Mouse (Mus musculus) lung, postnatal 10 days (tissue): ENCODE results near the gene Gpr180.
"Not testable (repeated sequence)": the region's sequence is repeated elsewhere in the genome, so short reads cannot be mapped to it uniquely, and the experiment has no call there.

Experiments
- DNase-seq: peaks from one replicate; pipeline ENCODE4 v3.0.0; 2021

Gene Gpr180

DNA sequence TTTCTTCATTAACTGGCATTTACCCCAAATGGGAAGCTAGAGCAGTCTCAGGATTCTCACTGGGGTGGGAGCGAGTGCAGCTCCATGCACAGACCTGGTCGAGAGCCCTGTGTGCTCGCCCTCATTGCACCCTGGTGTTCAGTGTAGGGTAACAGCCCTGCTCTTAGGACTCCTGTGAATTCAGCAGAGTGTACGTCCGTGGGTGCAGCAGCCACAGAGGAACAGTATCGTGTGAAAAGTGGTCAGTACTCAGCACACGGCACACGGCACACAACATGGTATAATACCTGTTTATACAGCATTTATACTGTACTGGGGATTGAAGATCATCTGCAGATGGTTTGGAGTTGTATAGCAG, 15.3 kb downstream of the Gpr180 start:
- no peak for DNase-seq

DNA sequence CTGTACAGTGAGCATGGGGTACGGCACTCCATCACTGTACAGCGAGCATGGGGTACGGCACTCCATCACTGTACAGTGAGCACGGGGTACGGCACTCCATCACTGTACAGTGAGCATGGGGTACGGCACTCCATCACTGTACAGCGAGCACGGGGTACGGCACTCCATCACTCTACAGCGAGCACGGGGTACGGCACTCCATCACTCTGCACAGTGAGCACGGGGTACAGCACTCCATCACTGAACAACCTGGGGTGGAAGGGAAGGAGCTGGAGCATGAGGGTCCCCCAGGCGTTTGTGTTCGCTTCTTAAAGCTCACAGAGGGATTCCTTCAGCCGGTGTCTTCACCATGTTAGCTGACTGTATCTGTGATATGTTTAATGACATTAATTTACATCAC, 19.1 kb downstream of the Gpr180 start:
- not testable (repeated sequence) for DNase-seq

DNA sequence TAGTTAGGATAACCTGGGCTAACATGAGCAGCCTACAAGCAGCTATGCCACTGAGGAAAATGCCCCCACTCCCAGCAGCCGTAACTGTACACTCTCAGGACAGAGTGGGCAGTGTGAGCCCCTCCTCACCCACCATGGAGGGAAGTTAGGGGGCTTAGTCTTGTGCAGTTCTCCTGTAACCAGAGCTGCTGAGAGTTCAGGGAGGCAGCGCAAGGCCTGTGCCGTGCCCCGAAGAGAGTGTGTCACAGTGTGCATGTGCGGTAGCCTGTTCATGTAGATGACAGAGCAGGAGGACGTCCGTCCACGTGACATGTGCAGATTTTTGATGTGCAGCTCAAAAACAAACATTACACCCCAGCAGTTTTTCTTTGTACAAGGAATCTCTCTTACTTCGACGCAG, 19.8 kb downstream of the Gpr180 start:
- DNase-seq = no peak

DNA sequence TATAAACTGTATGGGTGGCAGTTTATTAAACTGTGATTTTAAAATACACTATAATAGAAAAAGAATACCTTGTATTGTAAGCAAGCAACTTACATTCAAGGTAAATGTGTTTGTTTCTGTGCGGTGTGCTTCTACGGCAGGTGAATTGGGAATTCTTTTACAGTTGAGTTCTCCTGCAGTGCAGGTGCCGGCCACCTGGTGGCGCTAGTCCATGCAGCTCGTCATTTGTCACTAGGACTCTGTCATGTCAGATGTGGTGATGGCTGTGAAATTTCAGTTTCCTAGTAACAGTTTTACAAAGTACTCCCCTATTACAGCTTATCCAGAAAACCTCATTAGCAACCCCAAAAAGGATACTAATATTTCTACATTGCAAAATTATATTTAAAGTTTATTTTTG, 20.2 kb downstream of the Gpr180 start:
- peak; percentile 62 for DNase-seq

DNA sequence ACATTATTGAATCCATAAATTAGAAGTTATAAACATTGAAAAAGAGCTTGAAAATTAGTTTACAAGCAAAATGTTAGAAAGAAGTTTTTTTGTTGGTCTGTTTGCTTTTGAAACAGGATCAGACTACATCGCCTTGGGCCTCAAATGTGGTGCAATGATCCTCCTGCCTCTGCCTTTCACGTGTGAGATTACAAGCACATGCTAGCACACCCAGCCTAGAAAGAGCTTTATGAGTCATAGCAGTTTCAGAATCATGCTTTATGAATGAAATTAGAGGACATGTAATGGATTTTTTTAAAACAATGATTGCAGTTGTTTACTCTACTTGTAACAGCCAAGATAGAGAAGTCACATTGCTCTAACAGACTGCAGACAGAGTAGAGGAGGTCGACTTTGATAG, 24.8 kb downstream of the Gpr180 start:
- DNase-seq = no peak

DNA sequence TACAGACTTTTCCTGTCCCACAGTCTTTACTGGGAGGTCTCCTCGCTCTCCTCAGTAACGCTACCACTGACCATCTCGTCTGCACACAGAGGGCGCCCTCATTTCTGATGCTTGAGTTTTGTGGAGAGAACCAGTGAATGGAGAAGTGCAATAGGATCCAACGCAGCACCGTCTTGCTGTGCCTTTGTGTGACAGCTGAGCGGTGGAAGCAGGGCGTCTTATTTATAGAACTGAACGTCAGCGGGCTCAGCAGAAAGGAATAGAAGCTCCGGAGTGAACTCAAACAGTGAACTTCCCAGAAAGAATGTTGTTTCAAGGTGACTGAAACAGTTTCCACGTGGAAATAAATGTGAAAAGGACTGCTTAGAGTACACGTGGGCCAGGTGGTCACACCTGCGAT, 25.7 kb downstream of the Gpr180 start:
- no peak for DNase-seq

DNA sequence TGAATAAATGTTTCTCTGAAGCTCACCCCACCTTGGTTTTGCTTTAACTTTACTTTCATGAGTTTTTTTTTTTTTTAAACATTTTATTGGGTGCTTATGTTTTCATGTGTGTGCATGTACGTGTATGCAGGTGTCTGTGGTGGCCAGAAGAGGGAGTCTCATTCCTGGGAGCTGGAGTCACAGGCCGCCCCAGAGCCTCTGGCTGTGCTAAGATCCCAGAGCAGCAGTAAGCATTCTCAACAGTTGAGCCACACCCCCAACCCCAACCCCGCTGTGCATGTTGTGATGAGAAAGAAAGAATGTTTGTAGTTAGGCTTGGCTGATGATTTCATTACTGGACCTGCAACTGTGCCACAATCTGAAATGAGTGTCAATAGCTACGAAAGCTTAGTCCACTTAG, 31.8 kb downstream of the Gpr180 start:
- no peak for DNase-seq

DNA sequence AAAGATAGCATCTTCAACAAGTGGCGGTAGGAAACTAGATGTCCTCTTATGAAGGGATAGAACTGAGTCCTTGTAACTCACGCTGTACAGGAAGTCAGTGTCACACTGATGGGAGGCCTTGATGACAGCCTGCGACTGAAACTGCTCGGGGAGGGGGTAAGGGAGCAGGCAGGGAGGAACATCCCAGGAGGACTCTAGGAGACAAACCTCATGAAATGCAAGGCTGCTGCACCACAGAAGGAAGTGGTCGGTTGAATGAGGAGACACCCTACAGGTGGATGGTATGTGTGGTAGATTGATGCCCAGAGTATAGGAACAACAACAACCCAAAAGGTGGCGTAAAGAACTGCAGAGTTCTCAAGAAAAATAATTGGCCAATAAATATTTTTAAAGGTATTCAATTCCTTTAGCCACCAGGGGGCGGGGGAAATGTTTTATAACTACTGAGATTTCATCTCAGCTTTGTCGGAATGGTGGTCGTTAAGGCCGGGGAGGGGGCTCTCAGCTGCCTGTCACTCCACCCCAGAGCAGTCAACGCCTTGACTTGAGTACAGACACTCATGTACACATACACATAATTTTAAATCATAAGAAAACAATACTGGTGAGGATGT, 36.7 kb downstream of the Gpr180 start:
- no peak for DNase-seq

DNA sequence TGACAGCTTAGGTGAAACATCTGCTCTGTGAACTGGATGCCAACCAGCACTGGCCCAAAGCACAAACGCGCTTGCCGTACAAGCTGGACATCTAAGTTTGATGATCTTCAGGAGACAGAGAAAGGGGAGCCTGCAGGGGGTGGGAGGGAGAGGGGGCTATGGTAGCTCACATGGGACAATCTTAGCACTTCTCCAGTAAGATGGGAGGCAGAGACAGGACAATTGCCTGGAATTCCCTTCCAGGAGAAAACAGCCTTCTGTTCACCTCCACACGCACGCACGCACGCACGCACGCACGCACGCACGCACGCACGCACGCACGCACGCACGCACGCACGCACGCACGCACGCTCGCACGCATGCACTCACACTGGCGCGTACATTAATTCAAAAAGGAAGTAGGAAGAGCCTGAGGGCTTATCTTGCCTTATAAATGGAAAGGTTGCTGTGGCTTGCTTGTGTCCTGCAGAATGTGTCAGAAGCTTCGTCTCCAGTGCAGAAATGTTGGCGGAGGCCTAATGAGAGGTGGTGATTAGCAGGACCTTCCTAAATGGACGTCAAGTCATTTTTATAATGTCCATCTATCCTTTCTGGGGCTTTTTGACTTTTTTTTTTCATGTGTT, 38.2 kb downstream of the Gpr180 start:
- DNase-seq = no peak

DNA sequence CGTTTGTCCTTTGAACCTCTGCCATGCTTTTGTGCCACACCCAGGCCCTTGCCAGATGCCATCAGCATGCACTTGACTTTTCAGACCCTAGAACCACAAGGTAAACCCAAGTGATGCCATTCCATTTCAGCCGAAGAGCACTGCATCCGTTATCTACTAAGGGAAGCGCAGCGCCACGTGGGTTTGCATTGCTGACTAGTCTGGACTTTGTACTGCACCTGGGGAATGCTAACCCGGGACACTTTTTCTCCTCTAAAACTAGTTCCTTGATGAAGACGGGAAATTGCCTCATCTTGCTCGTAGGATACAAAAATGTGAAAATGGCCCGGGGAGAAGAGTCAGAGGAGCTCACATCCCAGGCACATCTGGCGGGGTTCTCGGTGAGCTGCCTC, 38.7 kb downstream of the Gpr180 start:
- no peak for DNase-seq

DNA sequence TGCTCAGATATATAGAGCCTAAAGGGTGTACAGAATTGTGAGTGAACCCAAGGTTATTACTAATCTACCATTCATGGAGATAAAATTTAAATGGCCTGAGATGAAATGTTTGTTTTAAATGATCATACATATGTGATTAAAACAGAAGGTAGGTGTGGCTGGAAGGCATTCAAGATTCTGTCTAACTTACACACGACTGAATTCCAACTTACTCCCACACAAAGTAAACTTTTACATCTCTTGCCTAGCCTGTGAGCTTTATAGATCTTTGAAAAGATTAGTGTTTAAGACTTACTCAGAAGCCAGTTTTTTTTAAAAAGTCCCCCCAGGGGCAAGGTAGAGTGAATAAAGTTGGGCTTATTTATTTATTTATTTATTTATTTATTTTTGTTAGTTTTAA, 42.3 kb downstream of the Gpr180 start:
- DNase-seq = no peak

DNA sequence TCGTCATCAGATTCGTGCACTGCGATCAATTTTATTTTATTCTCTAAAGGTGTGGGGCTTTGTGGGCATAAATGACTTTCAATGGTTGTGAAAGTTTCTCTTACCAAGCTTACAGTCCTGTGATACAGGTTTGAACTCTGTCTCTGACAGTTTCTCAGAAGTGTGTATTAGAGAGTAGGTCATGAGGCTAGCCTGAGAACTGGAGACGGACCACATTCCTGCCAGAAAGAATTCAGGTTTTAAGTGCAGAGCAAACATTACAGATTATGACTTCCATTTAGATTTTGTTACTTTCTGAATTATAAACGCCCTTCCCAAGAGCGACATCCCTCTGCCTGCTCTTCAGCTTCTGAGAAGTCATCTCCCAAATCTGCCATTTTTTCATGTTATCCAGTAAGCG, 42.7 kb downstream of the Gpr180 start:
- no peak for DNase-seq

DNA sequence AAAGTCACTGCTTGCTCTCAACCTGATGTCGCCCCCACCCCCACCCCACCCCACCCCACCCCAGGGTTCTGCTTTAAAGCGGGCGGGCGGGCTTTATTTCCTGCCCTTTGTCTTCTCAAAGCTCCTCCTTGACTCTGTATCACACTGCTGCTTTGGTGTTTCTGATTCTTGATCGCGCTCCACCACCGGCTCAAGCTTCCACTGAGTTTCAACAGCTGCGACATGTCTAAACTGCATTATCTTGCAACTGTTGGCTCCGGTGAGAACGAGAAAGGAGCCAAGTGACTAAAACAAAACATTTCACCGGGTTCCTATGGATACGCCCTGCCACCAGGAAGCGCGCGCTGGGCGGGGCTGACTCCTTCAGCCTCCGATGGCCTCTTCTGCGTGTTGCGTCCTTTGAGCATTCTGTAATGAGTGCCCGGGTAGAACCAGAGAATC, 43.2 kb downstream of the Gpr180 start:
- DNase-seq = peak; percentile 74

DNA sequence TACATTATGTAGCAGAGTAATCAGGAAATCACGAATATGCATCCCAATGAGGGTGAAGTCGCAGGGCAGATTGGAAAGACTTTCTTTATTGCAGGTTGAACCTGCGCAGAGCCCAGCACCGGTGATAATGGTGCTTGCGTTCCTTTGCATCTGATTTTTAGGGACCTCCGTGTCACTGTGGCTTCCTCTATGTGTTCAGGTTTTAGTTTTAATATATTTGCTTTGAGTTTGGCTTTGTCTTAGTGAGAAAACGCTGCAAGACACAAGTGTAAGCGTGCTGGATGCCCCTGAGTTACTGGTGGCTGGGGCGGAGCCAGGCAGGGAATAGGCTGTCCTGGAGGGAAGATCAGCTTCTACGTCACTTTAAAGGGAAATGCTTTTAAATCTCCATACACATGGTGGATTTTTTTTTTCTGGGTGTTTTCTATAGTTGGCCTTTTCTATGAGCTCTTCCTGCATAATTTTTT, 43.8 kb downstream of the Gpr180 start:
- peak; percentile 52 for DNase-seq

DNA sequence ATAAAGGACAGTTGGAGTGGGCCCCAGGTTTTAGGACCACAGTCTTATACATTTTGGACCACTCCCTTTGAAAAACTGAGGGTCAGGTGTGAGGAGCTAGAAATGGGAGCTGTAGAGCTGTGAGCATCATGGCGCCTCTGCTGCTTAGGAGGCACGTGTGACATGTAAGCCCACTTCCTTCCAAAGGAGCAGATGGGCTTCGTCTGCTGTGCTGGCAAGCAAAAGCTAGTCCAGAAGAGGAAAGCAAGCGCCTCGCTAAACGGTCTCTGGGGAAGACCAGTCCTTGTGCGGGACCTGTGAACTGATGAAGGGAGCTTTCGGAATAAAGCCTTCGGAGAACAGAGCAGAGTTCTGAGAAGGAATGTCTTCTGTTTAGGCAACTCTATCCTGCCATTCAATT, 54.5 kb downstream of the Gpr180 start:
- DNase-seq = peak; percentile 12

DNA sequence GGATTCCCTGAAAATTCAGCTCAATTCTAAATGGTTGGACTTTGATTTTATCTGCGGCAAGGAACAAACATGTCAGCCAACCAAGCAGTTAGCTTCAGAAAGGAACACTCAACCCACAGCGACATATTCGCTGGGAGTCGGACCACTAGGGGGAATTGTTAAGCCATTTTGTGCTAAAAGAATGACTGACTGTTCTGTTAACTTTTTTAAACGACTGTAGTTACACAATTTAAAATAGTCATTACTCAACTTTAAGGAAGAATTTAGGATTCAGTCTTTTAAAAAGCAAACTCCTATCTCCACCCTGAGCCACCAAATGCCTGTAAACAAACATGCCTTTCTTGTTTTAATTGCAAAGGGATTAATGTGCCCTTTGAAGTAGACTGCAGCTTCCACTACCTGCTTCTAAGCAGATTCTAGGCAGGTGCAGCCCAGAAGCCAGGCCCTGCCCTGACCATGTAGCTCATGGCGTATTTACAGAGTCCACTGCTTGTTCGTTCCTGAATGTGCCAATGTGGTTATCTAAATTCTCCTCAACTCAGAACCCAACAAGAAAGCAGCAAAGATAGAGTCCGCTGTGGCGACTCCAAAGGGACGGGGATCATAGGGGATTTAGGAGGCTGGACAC, 56.2 kb downstream of the Gpr180 start:
- DNase-seq = no peak

DNA sequence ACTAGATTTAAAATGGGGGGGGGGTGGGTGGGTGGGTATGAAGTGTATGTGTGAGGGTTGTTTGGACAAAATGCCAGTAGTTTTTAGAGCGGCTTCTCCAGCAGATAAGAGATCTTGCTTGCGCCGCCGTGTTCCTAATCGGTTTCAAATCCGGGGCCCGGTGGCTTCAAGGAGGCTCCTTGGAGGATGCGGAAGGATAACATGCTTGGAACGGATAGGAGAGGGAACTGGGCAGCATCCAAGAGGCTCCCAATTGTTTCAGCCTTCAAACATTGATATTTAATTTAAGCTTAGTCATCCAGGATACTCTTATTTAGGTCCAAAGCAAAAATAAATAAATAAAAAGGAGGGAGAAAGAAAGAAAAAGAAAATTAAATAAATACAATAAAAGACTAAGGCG, 56.7 kb downstream of the Gpr180 start:
- no peak for DNase-seq

DNA sequence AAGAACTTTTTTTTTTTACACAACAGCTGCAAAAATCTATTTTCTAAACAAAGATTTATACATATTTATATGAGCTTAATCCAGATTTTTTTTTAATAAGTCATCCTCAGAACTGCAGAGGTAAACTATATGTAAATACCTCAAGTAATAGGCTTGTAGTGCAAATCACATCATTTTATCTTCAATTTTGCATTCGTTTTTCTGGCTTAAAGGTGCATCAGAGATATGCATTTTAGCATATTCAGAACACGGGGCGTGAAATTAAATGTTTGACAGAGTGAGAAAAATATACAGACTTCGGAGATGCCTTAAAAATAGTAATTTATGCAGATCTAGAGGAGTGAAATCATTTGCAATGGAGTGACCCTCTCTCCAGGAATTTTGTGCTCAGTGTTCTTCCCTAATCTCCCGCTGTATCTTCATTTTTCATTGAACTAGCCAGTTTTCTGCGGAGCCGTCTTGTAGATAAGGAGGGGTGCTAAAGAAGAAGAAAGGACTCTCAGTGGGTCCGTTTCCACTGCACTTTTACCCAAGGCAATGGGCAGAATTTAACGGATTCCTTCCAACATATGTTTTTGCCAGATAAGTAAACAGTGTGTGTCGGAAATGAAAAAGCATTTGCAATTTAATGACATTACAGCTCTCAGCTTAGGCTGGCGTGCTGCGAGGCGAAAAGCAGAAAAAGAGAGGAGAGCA, 57.4 kb downstream of the Gpr180 start:
- DNase-seq = no peak

DNA sequence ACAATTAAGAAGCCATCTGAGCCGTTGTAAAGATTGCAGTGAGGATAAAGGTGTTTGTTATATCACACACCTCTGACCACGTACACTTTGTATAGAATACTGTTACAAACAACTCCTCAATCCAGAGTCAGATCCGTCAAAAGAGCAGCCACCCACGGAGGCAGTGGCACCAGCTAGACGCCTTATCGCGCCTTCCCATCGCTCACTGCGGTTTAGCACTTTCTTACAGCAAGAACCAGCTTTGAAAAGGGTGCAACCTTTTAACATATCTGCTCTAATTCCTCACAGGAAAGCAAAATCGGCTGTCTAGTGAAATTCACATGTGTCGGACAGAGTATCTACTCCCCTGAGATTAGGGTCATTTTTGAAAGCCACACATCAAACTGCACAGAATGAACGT, 60.1 kb downstream of the Gpr180 start:
- DNase-seq = no peak

DNA sequence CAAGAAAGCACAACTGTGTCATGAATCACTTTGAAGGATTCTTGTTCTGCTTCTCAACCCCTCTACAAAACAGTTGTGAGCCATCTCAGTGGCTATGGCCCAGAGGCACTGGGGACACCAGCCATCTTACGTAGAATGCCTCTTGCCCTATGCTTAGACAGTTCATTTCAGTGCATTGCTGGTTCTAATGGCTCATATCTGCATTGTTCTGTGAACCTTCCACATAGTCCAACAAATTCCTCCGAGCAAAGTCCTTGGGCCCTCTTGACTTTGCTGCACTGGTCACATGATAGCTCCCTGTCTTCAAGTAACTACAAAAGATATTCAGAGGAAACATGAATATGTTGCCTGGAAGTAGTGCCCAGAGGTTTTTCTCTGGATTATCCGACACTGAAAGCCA, 63.8 kb downstream of the Gpr180 start:
- DNase-seq = no peak

DNA sequence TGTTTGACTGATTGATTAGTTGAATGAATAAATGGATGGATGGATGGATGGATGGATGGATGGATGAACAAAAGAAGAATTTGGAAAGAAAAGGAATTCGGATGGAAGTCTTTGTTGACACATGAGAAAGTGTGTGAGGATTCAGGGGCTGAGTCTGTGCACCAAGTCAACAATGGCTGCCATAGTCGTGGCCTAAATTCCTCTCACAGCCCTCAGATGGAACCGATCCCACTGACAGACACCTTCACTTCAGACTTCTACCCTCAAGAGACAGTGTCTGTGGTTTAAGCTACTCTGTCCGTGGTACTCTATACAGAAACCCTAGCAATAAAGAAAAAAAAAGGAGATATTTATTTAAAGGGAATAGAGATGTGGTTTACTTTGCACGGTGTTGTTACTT, 65.0 kb downstream of the Gpr180 start:
- no peak for DNase-seq

DNA sequence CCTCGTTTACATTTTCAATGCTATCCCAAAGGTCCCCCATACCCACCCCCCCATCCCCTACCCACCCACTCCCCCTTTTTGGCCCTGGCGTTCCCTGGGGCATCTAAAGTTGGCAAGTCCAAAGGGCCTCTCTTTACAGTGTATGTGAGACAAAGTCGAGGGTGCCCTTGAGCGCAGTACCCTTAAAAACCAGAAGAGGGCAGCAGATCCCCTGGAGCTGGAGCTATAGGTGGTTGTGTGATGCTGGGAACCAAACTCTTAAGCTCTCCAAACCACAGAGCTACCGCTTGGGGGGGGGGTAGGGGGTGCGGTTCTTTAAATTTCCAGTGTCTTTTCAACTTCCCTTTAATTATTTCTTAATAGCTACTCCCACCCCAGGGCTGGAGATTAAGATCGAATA, 66.1 kb downstream of the Gpr180 start:
- DNase-seq = no peak

DNA sequence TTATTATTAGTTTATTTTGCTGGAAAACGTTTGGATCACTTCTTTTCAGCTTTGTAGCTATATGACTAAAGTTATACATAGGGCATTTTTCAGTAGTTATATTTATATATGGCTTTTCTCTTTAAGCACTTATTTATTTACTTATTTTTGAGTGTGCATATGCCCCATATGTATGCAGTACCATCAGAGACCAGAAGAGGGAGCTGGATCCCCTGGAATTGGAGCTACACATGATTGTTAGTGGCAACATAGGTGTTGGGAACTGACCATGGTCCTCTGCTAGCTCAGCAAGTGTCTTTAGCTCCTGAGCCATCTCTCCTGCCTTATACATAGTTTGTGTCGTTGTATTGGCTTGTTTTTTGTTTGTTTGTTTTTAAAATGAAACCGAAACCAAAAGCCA, 70.4 kb downstream of the Gpr180 start:
- DNase-seq = no peak

DNA sequence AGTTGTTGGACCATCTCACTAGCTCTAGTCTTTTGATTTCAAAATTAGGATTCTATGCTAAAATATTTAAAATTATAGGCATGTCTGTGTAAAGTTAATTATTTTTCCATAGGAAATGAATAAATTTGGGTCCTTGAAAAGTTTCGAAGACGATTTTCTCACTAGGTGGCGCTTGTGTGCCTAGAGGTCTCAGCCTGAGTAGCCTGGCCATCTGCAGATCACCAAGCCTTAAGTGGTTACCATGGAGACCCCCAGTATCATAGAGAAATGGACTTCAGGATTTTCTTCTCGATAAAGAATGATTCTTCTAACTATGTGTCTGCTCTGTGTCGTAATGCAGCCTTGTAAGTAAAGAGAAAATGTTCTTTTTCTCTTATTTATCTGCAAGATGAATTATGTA, 72.7 kb downstream of the Gpr180 start:
- peak; percentile 51 for DNase-seq
